Mouse (Mus musculus) intestine, embryonic 16.5 days (tissue): ENCODE data around the gene Irf2bpl. TPM values are rescaled to one million over a fixed set of nuclear protein-coding genes. Genes with fewer than 3 reads are reported as not detected.

Experiments
- ATAC-seq: fragments of 200-750 bp; cut with Nextera tagmentation; 2 replicates; pipeline ENCODE4 v1.8.0; 2017; ENCODE audit warnings: moderate TSS enrichment, moderate library complexity
- H3K27ac ChIP-seq: fragments of 300-500 bp; sonication (generic); 2 replicates; pipeline ENCODE4 v1.5.1; 2014; ENCODE audit warnings: mild to moderate bottlenecking, low read length
- H3K27me3 ChIP-seq: fragments of 300-500 bp; sonication (generic); replicated peaks from 2 replicates; pipeline ENCODE4 v1.6.1; 2014; ENCODE audit warnings: low read length, control low read depth, mixed read lengths; ENCODE audit not compliant: control insufficient read depth, insufficient read depth
- H3K36me3 ChIP-seq: fragments of 300-500 bp; sonication (generic); 2 replicates; pipeline ENCODE4 v1.6.1; 2014; ENCODE audit warnings: low read length, control low read depth; ENCODE audit not compliant: control insufficient read depth, insufficient read depth
- H3K4me1 ChIP-seq: fragments of 300-500 bp; sonication (generic); 2 replicates; pipeline ENCODE4 v1.6.1; 2014; ENCODE audit warnings: low read length, control low read depth, mixed read lengths; ENCODE audit not compliant: control insufficient read depth, insufficient read depth
- H3K4me2 ChIP-seq: fragments of 300-500 bp; sonication (generic); 2 replicates; pipeline ENCODE4 v1.6.1; 2014; ENCODE audit warnings: low read depth, low read length, control low read depth
- H3K4me3 ChIP-seq: fragments of 300-500 bp; sonication (generic); 2 replicates; pipeline ENCODE4 v1.5.1; 2014; ENCODE audit warnings: mild to moderate bottlenecking, low read length
- H3K9ac ChIP-seq: fragments of 300-500 bp; sonication (generic); 2 replicates; pipeline ENCODE4 v1.6.1; 2014; ENCODE audit warnings: low read depth, low read length
- H3K9me3 ChIP-seq: fragments of 300-500 bp; sonication (generic); 2 replicates; pipeline ENCODE4 v1.6.1; 2016; ENCODE audit warnings: low read length, control low read depth; ENCODE audit not compliant: control insufficient read depth
- WGBS: fragments of 180-500 bp; shearing (Covaris S2); extraction: QIAGEN DNeasy Blood & Tissue Kit; methylation state at CpG from one replicate; pipeline ENCODE4 v1.1.7; 2014; 5-methylcytosine and 5-hydroxymethylcytosine counted together
- polyA plus RNA-seq: library from polyadenylated mRNA; unstranded; fragments of >200 nt; fragmentation: Nextera tagmentation; extraction: Ambion mirVana; gene quantifications from 2 replicates; pipeline ENCODE4 v1.2.1, GENCODE M21; 2015

Irf2bpl gene
- polyA plus RNA-seq, 1 experiment from 2014 or later, result 8.2 TPM

GRCm38 (mm10) chr12:86853516-86853915 lies 31.1 kb downstream of the Irf2bpl start:
- Histone ChIP-seq H3K9ac (no peak overlapping the region), H3K36me3 (no peaks in the 10 kb centered on the region), H3K27ac (no peak overlapping the region), H3K4me3 (no peak overlapping the region), H3K27me3 (no peaks in the 10 kb centered on the region), H3K4me2 (no peak overlapping the region), H3K4me1 (peaks cover 11% of the 10 kb centered on the region), H3K9me3 (no peaks in the 10 kb centered on the region)
- no peak for ATAC-seq
- WGBS, result 77% methylated on average over 1 of the region's 1 CpGs

- no peaks in the 10 kb centered on the region for H3K27me3 ChIP-seq
- no peak overlapping the region for H3K27ac ChIP-seq
- H3K4me2 ChIP-seq, result no peak overlapping the region
- H3K4me1 ChIP-seq, result peaks cover 11% of the 10 kb centered on the region
- no peak overlapping the region for H3K9ac ChIP-seq
- H3K4me3 ChIP-seq, result no peak overlapping the region
- H3K9me3 ChIP-seq, result no peaks in the 10 kb centered on the region
- no peaks in the 10 kb centered on the region for H3K36me3 ChIP-seq
- no peak for ATAC-seq
These were observed 33.3 kb downstream of the Irf2bpl start for GRCm38 (mm10) chr12:86851313-86851712.

GRCm38 (mm10) chr12:86850746-86851145 lies 33.9 kb downstream of the Irf2bpl start:
- no peaks in the 10 kb centered on the region for H3K27me3 ChIP-seq
- H3K4me2 ChIP-seq, result no peak overlapping the region
- H3K36me3 ChIP-seq, result no peaks in the 10 kb centered on the region
- no peak for ATAC-seq
- 89% methylated on average over 5 of the region's 5 CpGs for WGBS
- no peak overlapping the region for H3K4me3 ChIP-seq
- no peak overlapping the region for H3K9ac ChIP-seq
- no peaks in the 10 kb centered on the region for H3K9me3 ChIP-seq
- no peak overlapping the region for H3K27ac ChIP-seq
- H3K4me1 ChIP-seq, result peaks cover 7% of the 10 kb centered on the region

- no peak for ATAC-seq
- no peak overlapping the region for H3K4me3 ChIP-seq
- H3K9ac ChIP-seq, result no peak overlapping the region
- no peak overlapping the region for H3K27ac ChIP-seq
- no peaks in the 10 kb centered on the region for H3K9me3 ChIP-seq
- no peaks in the 10 kb centered on the region for H3K36me3 ChIP-seq
- 0 out of 2 replicates have a peak, but pooled peaks cover under 1% of the 10 kb centered on the region for H3K4me1 ChIP-seq
- H3K27me3 ChIP-seq, result no peaks in the 10 kb centered on the region
- 58% methylated on average over 10 of the region's 10 CpGs for WGBS
- no peak overlapping the region for H3K4me2 ChIP-seq
These were observed 34.5 kb downstream of the Irf2bpl start for GRCm38 (mm10) chr12:86849945-86850626.

GRCm38 (mm10) chr12:86842866-86843459 lies 41.6 kb downstream of the Irf2bpl start:
- no peak overlapping the region for H3K9ac ChIP-seq
- H3K36me3 ChIP-seq, result no peaks in the 10 kb centered on the region
- H3K27ac ChIP-seq, result no peak overlapping the region
- peaks cover 9% of the 10 kb centered on the region; the same call in 1 of the 2 replicates for H3K4me1 ChIP-seq
- no peak overlapping the region for H3K4me3 ChIP-seq
- H3K27me3 ChIP-seq, result no peaks in the 10 kb centered on the region
- no peaks in the 10 kb centered on the region for H3K9me3 ChIP-seq
- no peak for ATAC-seq
- no peak overlapping the region for H3K4me2 ChIP-seq
- 22% methylated on average over 15 of the region's 15 CpGs for WGBS

GRCm38 (mm10) chr12:86840526-86840925 lies 44.1 kb downstream of the Irf2bpl start:
- H3K4me2 ChIP-seq, result no peak overlapping the region
- peaks cover 13% of the 10 kb centered on the region for H3K4me1 ChIP-seq

GRCm38 (mm10) chr12:86838181-86838580 lies 46.4 kb downstream of the Irf2bpl start:
- peaks cover 18% of the 10 kb centered on the region for H3K4me1 ChIP-seq
- 52% methylated on average over 2 of the region's 2 CpGs for WGBS
- H3K27ac ChIP-seq, result no peak overlapping the region
- H3K27me3 ChIP-seq, result no peaks in the 10 kb centered on the region
- ATAC-seq, result no peak
- H3K9me3 ChIP-seq, result no peaks in the 10 kb centered on the region
- no peak overlapping the region for H3K9ac ChIP-seq
- H3K4me2 ChIP-seq, result no peak overlapping the region
- no peak overlapping the region for H3K4me3 ChIP-seq
- no peaks in the 10 kb centered on the region for H3K36me3 ChIP-seq

More at GRCm38 (mm10) chr12:86840526-86840925, 44.1 kb downstream of the Irf2bpl start:
- Histone ChIP-seq H3K27me3 (no peaks in the 10 kb centered on the region), H3K36me3 (no peaks in the 10 kb centered on the region), H3K9me3 (no peaks in the 10 kb centered on the region), H3K27ac (no peak overlapping the region), H3K4me3 (no peak overlapping the region), H3K9ac (no peak overlapping the region)
- no peak for ATAC-seq
- WGBS, result 84% methylated on average over 4 of the region's 4 CpGs

GRCm38 (mm10) chr12:86836431-86837047 lies 48.1 kb downstream of the Irf2bpl start:
- H3K36me3 ChIP-seq, result no peaks in the 10 kb centered on the region
- H3K4me2 ChIP-seq, result peak overlapping the region; percentile 46
- peak overlapping the region; percentile 40 for H3K9ac ChIP-seq
- H3K27ac ChIP-seq, result peak overlapping the region; percentile 46; the same call in 1 of the 2 replicates
- peak; percentile 89 for ATAC-seq
- no peaks in the 10 kb centered on the region for H3K27me3 ChIP-seq
- WGBS, result 17% methylated on average over 23 of the region's 23 CpGs
- no peaks in the 10 kb centered on the region for H3K9me3 ChIP-seq
- peak overlapping the region; percentile 26 for H3K4me3 ChIP-seq
- H3K4me1 ChIP-seq, result peaks cover 29% of the 10 kb centered on the region

GRCm38 (mm10) chr12:86835899-86836298 lies 48.7 kb downstream of the Irf2bpl start:
- Histone ChIP-seq H3K9me3 (no peaks in the 10 kb centered on the region), H3K4me1 (peaks cover 30% of the 10 kb centered on the region), H3K9ac (no peak overlapping the region), H3K36me3 (no peaks in the 10 kb centered on the region), H3K27ac (no peak overlapping the region), H3K4me3 (no peak overlapping the region), H3K4me2 (no peak overlapping the region), H3K27me3 (no peaks in the 10 kb centered on the region)
- ATAC-seq, result no peak
- 84% methylated on average over 3 of the region's 3 CpGs for whole genome bisulfite sequencing
